Mouse (Mus musculus): ENCODE data around the gene Rbpms2. TPM values are rescaled to one million over a fixed set of nuclear protein-coding genes. Genes with fewer than 3 reads are reported as not detected.
A peak's percentile ranks its signal among the peaks of the same experiment; 100 is the strongest.

Rbpms2 gene
- 1 to 10 TPM in 1 of 2 experiments, under 1 TPM in 1; 0.23 to 3.0 TPM for polyA plus RNA-seq (2017; shearing (Covaris generic))

DNA sequence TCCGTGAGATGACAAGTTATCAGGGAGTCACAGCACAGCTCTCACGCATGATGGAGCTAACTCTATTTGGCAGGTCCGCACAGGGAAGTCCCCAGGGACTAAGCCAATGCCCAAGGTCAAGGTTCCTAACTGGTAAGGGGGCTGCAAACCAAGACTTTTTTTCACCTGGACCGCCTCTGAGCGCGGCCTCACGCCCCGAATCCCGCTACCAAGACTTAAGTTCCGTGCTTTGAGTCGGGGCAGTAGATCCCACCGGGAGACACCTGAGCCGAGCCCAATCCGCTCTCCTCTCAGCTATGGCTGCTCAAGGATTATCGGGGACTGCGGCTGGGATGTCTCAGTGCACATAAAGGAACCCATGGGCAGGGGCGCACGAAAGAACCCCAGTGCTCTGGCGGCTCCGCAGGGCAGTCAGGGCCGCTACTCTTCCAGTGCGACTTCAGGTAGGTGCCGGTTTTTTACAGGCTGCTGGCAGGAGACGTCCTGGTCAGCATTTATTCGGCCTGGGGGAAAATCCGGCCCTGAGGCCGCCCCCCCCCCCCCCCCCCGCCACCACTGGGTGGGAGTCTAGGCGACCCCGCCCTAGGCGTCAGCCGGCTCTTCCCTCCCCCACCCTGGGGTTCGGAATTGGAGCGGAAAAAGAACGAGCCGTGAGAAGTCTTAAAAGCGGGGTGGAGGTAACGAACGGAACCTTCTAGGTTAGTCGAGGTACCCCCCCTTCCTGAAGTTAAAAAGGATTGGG lies at the start of gene Rbpms2:
Rbpms2 (plus strand) TSS at position 624 of the 742 bp plus-strand sequence.
- peak; percentile 46 for ATAC-seq

DNA sequence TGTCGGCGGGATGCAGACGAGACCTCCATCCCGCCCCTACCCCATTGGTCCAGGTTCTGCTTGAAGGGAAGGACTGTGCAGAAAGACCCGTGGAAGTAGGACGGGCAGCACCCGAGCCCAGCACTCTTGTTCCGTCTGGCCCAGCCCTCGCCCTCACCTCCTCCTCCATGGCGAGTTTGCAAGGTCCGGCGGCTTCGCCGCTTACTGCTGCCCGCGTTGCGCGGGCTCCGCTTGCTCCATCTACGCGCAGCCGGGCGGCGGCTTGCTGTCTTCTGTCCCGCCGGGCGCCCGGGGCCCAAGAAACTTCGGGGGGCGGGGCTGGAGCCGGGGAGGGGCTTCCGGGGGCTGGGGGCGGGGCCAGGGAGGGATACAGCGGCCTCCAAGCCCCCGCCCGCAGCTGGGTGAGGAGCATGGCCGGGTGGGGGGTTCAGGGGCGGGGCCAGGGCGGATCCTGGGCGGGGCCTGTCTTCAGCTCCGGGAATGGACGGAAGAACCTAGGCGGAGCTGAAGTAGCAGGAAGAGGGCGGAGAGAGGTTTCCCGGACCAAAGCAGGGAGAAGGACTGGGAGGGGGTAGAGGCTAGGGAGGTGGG lies 49.6 kb upstream of the Rbpms2 start, which contains the start of gene Plekho2:
Plekho2 (minus strand) TSS at position 260 of the 591 bp plus-strand sequence.
- ATAC-seq = peak; percentile 73

DNA sequence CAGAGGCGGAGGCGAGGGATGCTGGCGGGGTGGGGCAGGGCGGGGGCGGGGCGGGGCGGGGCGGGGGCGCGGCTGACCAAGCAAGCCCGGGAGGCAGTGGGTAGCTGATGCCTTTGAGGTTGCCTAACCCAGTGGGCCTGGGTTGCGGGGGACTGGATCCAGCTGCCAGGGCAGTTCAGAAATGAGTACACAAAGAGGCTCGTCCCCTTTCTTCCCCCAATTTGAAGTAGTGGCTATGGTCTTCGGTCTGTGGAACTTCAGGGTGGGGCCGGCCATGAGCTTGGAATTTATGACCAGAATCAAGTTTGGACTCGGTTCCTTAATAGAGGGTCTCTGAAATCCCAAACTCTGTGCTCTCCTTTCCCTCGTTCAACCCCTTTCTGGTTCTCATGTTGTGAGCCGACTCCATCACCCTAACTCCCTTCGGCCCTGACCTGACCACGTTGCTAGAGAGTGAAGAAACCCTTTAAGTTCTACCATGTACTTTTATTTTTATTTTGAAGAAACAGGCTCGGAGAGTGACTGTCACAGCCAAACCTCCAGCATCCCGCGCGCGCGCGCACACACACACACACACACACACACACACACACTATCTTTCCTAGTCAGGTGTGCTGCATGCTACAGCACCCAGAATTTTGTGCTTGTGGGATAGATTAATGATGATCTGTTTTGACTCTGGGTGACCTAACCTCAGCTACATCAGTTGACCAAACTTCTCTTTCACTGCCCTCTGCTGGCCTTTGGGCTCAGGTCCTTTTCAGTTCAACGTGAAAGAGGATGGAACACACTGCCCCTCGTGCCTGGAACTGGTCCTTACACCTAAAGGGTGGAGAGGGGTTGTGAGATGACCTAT lies 48.8 kb upstream of the Rbpms2 start:
- ATAC-seq = peak; percentile 63

DNA sequence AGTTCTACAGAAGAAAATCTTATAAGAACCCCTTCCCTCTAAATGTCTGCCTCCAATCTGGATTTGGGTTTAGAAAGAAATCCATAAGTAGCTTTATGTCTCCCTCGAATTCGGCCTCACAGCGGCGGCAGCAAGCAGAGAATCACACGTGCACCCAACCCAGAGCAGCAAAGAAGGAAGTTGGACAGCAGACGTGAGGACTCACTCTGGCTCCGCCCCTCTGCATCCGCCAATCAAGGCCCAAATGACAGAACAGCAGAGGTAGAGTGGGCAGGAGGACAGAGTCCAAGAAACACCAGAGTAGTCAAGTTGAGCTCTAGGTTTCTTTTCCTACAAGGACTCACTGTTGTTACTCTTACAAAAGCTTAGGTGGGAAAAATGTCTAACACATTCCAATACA lies 46.4 kb upstream of the Rbpms2 start:
- no peak for ATAC-seq

DNA sequence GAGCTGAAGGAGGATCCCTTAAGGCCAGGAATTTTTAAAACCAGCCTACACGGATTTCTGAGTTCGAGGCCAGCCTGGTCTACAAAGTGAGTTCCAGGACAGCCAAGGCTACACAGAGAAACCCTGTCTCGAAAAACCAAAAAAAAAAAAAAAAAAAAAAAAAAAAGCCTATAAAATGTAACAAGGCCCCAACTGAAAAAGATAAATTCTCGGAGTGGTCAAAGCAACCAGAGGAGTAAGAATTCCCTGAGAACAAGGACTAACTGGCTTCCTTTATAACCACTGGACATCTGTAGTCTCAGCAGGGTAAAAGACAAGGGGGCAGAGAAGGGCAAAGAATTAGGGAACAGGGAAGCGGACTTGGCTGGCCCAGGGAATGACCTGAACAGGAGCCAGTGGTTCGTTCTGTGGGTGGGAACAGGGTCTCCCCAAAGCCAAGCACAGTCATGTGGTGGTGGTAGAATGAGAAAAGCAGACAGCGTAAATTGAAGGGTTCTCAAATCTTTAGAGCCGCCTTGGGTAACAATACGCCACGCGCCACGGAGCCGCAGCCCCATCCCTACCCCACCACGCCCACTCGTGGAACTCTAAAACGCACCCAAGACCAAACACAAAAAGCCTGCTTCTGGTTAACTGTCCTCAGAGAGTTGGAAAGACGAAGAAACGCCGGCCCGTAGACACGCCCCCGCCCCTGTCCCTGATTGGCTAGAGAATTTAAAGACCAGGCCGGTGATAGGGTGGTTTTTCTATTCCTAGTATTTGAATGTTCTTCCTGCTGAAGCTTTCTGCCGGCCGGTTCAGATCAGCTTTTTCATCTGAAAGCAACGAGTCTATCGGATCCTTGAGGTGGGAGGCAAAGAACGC lies 42.8 kb upstream of the Rbpms2 start, which contains the start of gene Pif1:
Pif1 (plus strand) TSS at position 755 of the 864 bp plus-strand sequence.
- ATAC-seq = peak; percentile 90

DNA sequence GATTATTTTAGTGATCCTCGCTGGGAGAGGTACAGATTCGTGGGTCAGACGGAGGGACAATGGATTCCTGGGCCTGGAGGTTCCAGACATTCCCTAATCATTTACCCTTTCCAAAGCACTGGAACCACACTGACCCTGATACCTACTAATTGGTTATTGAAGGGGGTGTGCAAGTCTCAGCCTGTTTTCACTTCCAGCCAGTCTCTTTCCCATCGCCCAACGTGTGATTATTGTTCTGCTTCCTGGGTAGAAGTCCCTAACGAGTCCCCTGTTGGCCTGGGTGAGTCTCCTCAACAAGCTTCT lies 42.2 kb upstream of the Rbpms2 start:
- ATAC-seq = no peak

DNA sequence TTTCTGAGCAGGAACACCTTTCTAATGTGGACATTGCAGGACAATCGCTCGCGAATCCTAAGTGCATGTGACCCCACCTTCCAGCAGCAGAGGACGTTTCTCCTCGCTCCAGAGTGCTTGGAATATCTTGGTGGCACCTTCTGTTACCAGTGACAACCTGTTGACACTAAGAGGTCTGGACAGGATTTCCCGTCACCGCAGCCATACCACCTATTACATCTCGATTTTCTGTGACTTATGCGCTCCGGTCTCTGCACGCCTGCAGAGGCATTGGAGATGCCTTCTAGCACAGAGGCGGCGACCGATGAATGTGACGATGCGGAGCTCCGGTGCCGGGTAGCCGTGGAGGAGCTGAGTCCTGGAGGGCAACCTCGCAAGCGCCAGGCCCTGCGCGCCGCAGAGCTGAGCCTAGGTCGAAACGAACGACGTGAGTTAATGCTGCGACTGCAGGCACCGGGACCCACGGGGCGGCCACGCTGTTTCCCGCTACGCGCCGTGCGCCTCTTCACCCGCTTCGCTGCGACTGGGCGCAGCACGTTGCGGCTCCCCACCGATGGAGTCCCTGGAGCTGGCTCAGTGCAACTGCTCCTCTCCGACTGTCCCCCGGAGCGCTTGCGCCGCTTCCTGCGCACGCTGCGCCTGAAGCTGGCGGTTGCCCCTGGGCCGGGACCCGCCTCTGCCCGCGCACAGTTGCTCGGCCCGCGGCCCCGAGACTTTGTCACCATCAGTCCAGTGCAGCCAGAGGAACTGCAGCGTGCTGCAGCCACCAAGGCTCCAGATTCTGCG lies 41.7 kb upstream of the Rbpms2 start:
- peak; percentile 33 for ATAC-seq

DNA sequence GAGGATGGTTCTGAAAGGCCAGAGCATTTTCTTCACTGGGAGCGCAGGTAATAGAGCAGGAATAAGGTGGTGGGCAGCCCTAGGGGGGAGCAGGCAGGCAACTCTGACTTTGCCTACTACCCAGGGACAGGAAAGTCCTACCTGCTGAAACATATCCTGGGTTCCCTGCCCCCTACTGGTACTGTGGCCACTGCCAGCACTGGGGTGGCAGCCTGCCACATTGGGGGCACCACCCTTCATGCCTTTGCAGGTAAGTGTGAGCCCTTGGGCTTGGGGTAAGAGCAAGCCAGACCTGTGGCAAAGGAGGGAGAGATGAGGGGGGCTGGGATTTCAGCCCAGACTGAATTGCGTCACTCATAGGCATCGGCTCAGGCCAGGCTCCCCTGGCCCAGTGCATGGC lies 40.4 kb upstream of the Rbpms2 start:
- ATAC-seq = no peak

DNA sequence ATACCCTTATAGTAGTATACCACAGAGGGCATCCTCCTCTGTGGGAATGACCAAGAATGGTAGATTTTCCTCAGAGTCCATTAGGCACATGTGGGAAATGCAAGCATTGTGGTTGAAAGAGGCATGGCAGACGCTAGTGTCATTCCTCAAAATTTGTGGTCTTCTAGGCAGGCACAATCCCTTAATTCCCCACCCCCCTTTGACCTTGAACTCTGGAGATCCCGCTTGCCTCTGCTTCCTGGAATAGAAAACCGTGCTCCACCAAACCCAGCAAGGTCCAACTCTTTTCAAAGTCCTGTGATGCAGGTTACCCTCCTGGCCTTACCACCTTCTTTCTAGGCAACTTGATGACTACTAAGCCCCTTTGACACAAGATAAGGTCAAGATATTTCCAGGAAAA lies 36.7 kb upstream of the Rbpms2 start:
- no peak for ATAC-seq

DNA sequence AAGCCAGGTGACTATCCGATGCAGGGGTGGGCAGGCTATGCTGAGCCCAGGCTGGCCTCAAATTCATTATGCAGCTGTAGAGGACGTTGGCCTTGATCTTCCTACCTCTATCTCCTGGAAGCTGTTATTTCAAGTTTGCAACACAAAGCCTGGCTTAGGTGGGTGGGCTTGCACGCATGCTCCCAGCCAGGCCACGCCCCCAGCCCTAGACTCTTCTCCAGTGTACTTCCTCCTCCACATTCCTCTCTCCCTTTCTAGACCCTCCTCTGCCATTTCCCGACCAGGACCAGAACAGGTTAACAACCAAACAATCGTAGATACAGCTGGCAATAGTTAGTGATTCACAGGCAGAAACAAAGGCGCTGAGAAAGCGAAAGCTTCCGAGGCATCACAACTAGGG lies 35.9 kb upstream of the Rbpms2 start:
- ATAC-seq = no peak

DNA sequence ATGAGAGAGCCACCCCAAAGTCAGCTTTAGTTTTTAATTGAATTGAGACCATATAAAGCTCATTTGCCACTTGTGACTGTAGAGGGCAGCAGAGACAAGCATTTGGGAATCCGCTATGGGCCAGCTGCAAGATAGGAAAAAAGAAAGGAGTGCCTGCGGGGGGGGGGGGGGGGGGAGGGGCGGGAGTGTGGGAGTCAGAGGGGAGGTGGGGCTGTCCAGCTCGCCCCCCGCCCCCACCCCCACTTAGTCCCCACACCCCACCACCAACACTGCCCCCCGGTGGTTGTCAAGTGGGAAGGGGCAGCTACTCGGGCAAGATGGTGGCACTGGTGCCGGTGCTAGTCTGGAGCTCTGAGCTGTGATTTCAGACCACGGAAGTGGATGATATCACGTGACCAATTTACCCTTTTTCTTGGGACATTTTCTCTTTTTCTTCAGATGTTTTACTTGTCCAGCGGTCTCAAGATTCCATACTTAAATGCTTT lies 30.6 kb upstream of the Rbpms2 start:
- ATAC-seq = no peak

DNA sequence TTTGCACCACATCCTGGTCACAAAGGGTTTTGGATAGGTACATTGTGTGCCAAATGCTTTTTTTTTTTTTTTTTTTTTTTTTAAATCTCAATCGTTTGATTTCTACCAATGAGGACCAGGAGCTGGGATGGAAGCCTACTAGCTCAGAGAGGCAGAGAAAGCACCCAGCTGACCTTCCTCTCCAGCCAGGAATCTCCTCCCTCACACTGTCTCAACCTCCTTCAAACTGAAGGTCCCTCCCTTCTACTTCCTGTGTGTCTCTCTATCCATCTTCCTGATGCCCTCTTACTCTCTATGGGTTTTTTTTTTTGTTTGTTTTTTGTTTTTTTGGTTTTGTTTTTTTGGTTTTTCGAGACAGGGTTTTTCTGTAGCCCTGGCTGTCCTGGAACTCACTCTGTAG lies 28.5 kb upstream of the Rbpms2 start:
- ATAC-seq = no peak

DNA sequence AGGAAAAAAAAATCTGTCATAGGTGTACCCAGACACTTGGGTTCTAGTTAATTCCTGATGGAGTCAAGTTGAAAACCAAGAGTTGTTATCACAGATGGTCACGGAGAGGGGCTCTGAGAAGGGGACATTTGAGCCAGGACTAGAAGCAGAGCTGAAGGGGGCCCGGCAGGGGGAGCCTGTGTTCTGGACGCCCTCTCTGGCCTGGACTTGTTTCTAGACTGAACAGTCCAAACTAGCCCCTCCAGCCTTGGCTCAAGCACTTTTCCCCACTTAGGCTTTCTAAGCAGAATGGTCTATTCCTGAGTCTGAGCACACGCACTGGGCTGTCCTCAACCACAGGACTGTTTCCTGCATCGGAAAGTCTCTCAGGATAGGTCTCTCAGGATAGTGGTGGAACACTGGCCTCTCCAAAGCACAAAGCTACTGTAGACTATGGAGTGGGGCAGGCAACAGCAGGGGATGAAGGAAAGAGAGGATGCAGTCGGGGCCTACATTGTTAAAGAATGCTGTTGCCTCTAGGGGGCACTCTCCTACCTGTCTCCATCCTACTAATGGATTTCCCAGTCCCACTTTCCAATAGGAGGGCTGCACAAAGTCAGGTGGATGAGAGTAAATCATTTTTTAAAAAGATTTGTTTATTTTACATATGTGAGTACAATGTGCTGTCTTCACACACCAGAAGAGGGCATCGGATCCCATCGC lies 25.9 kb upstream of the Rbpms2 start:
- no peak for ATAC-seq

DNA sequence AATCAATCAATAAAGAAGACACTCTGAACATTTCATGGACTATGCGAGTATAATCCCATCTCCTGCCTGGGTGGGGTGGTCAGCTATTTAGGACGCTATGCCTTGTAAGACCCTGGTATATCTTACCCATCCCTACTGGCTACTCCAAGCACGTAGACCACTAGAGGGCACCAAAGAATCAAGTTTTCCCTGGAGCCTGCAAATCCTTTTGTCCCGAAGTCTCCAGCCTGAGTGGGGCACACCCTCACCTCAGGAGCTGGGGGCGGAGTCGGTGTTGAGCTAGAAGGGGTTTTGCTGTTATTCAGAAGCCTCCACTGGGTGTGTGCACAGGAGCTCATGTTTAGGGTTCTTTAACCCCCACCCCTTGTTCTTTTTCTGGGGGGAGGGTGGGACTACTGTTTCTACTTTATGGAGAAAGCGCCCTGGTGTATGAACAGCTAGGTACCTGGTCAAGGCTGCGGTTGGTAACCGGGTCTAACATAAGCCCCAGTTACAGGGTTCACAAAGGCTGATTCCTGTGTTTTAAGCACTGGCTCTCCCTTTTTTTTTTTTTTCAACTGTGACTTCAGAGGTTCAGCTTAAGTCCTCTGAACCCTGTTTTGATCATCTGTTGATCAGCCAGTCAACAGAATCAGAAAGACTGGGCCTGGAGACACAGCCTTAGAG lies 23.8 kb upstream of the Rbpms2 start:
- ATAC-seq = no peak

DNA sequence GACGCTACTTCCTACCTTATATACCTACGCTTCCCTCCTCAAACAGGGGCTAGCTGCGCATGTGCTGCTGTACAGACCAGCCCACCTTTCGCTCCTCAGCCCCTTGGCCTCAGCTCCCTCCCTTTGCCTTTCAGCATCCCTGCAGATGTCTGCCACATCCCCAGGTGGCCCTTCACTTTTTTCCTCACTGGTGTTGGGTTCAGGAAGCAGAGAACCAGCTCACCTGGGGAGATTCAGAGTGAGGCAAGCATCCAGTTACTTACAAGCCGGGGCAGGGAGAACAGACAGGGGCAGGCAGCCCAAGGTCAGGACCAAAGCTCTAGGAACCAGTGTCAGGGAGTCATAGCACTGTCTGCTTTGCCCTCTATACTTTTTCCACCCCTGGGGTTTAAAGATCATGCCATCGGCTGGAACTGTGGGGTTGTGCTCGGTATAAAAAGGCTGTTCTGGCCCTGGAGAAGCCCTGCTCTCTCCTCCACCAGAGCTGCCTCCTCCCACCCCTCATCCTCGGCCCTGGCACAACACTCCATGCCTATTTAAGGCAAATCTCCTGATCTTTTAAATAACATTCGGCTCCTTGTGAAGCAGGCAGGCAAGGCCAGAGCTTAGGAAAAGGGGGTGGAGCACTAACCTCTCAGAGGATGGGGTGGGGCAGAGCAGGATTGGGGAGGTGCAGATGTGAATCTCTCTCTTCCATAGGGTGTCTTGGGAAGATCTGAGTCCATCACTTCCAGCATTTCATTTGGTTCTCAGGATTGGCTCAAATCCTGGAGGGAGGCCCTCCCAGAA lies 22.9 kb upstream of the Rbpms2 start:
- no peak for ATAC-seq

DNA sequence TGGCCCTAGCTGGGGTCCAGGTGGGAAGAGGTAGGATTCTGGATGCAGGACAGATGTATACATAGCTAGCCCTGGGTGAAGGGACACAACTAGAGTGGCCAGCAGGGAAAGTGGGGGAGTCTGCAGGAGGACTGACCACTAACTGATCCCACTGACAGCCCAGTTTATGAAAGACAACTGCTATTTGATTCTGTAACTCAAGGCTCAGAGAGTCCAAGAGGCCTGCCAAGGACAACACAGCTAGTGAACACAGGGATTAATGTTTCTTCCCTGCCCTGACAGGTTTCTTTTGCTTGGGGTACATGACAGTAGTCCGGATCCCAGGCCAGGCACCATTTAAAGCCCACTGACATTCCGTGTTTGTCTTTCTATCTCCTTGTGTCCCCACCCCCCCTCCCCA lies 22.3 kb upstream of the Rbpms2 start:
- ATAC-seq = no peak

DNA sequence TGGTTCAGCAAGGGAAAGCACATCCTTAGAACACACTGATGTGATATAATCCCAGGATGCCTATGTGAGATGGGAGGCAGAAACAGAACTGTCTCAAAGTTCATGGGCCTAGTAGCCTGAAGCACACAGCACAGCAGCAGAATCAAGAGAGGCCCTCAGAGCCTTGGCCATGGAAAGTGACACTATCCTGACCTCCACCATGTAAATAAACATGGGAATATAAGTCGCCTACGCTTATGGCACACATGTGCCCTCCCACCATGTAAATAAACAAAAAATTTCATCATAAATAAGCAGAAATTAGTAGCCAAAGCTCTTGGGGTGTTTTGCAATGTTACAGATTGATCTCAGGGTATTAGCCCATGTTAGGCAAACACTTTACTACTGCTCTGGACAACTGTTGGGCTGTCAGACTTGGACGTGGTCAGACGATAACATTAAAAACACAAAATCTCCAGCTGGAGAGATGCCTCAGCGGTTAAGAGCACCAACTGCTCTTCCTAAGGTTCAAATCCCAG lies 17.4 kb upstream of the Rbpms2 start:
- no peak for ATAC-seq

DNA sequence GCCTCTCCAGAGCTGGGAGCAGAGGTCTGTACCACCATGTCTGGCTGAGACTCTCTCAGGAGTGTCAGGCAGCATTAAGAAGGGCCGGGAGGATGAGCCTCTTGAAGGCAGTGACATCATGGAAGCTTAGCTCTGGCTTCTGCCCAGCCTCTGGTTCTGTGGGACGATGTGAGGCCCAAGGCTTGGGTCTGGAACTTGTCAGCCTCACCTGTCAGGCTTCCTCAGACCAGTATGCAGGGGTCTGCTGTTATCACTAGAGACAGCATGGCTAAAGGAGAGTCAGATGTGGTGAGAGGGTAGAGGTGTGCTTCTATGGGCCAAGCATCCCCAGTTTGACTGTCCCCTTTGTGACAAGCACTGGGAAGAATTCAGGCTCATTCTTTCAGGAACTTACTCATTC lies 16.4 kb upstream of the Rbpms2 start:
- no peak for ATAC-seq

DNA sequence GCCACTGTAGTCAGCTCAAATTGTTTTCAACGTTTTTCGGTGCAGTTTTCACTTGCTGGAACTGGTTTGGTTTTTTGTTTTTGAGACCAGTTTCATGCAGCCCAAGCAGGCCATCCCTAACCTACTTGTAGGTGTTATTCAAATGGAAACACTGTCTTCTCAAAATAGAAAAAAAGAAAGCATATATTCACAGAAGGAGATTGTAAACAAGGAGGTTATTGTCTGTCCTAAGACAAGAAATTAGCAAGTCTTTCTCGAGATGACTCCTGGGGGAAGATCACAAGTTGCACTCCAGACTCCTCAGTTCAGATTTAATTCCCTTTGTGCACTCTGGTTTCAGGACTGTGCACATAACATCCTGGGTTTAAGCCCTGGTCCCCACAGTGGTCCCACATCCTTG lies 10.1 kb upstream of the Rbpms2 start:
- no peak for ATAC-seq

All from CD4-positive, CD25-positive, alpha-beta regulatory T cell, adult 4 months (primary cell).